Mouse (Mus musculus) CH12.LX (cell line): ENCODE measurements around the gene Naa60. TPM values are rescaled to one million over a fixed set of nuclear protein-coding genes. Genes with fewer than 3 reads are reported as not detected.

ENCODE experiments used
- DNase-seq: peaks from one replicate; pipeline ENCODE4 v3.0.0-alpha.2; 2013; ENCODE audit errors: extremely low read depth
- H3K27ac ChIP-seq: 2 replicates; pipeline ENCODE4 v1.5.1; 2012; ENCODE audit warnings: low read depth, mild to moderate bottlenecking, control low read depth, moderate library complexity; ENCODE audit not compliant: insufficient read depth
- H3K27me3 ChIP-seq: replicated peaks from 2 replicates; pipeline ENCODE3; 2012; ENCODE audit warnings: inconsistent platforms
- H3K36me3 ChIP-seq, 2 experiments: replicated peaks in 1 of 2; 2 replicates each; pipeline versions ENCODE3 to v1.6.1; 2012; ENCODE audit warnings: inconsistent platforms in 1 of 2, low read length in 1 of 2, mild to moderate bottlenecking in 1 of 2, mixed read lengths in 1 of 2, moderate library complexity in 1 of 2; ENCODE audit not compliant: control insufficient read depth in 1 of 2, insufficient read depth in 1 of 2
- H3K4me1 ChIP-seq, 2 experiments: 2 replicates each; pipeline ENCODE4 v1.6.1; 2012; ENCODE audit warnings: inconsistent platforms in 1 of 2, moderate library complexity in 1 of 2; ENCODE audit not compliant: insufficient read depth in 2 of 2, control insufficient read depth in 1 of 2
- H3K4me2 ChIP-seq: 2 replicates; pipeline ENCODE4 v1.6.1; 2012; ENCODE audit warnings: low read depth, mild to moderate bottlenecking, control low read depth; ENCODE audit not compliant: poor library complexity, insufficient read depth, severe bottlenecking
- H3K4me3 ChIP-seq, 3 experiments: fragments of 150-350 bp in 1 of 3; sonication (generic) in 1 of 3; replicated peaks in 1 of 3; 2 replicates each; pipeline versions ENCODE3 to v1.5.1; 2011 to 2012; ENCODE audit warnings: low read depth in 2 of 3, low read length in 2 of 3, mild to moderate bottlenecking in 2 of 3, moderate library complexity in 2 of 3, control low read depth in 1 of 3, improper control_type of control experiment in 1 of 3, inconsistent platforms in 1 of 3, mixed read lengths in 1 of 3; ENCODE audit not compliant: poor library complexity in 1 of 3
- H3K79me2 ChIP-seq: replicated peaks from 2 replicates; pipeline ENCODE4 v1.6.1; 2012; ENCODE audit warnings: mild to moderate bottlenecking, moderate library complexity; ENCODE audit not compliant: control insufficient read depth, poor library complexity, insufficient read depth, severe bottlenecking; ENCODE audit errors: extremely low read depth
- H3K9ac ChIP-seq: 2 replicates; pipeline ENCODE4 v1.6.1; 2012; ENCODE audit warnings: low read depth, mild to moderate bottlenecking, control low read depth, moderate library complexity; ENCODE audit not compliant: insufficient read depth
- H3K9me3 ChIP-seq: replicated peaks from 2 replicates; pipeline ENCODE3; 2012; ENCODE audit warnings: low read length, inconsistent platforms, mixed read lengths
- BHLHE40 ChIP-seq: IDR thresholded peaks from 2 replicates; pipeline ENCODE4 v1.6.1; 2011; ENCODE audit warnings: mild to moderate bottlenecking, low read depth, low read length, improper control_type of control experiment
- CHD1 ChIP-seq: IDR thresholded peaks from 2 replicates; pipeline ENCODE4 v1.6.1; 2012; ENCODE audit warnings: low read depth, low read length, improper control_type of control experiment, inconsistent platforms
- CHD2 ChIP-seq: IDR thresholded peaks from 2 replicates; pipeline ENCODE4 v1.6.1; 2011; ENCODE audit warnings: low read length, improper control_type of control experiment
- CTCF ChIP-seq, 2 experiments: IDR thresholded peaks in 1 of 2; conservative IDR thresholded peaks in 1 of 2; 2 replicates each; pipeline ENCODE4 v1.5.1; 2011 to 2012; ENCODE audit warnings: low read depth in 2 of 2, low read length in 2 of 2, improper control_type of control experiment in 1 of 2, inconsistent platforms in 1 of 2, mild to moderate bottlenecking in 1 of 2, moderate library complexity in 1 of 2
- E2F4 ChIP-seq: IDR thresholded peaks from 2 replicates; pipeline ENCODE4 v1.6.1; 2011; ENCODE audit warnings: low read depth, low read length, improper control_type of control experiment; ENCODE audit not compliant: insufficient replicate concordance
- ELF1 ChIP-seq: IDR thresholded peaks from 2 replicates; pipeline ENCODE4 v1.6.1; 2014; ENCODE audit warnings: low read depth, mild to moderate bottlenecking, inconsistent platforms, low read length, improper control_type of control experiment
- EP300 ChIP-seq: IDR thresholded peaks from 2 replicates; pipeline ENCODE4 v1.6.1; 2011; ENCODE audit warnings: low read length, improper control_type of control experiment
- ETS1 ChIP-seq: conservative IDR thresholded peaks from 2 replicates; pipeline ENCODE4 v1.6.1; 2012; ENCODE audit warnings: low read depth, mild to moderate bottlenecking, inconsistent platforms, low read length, improper control_type of control experiment, moderate library complexity
- GABPA ChIP-seq: IDR thresholded peaks from 2 replicates; pipeline ENCODE4 v1.6.1; 2012; ENCODE audit warnings: low read depth, low read length, improper control_type of control experiment, inconsistent platforms; ENCODE audit not compliant: insufficient replicate concordance
- HCFC1 ChIP-seq: IDR thresholded peaks from 2 replicates; pipeline ENCODE4 v1.6.1; 2012; ENCODE audit warnings: low read depth, mild to moderate bottlenecking, inconsistent platforms, low read length, improper control_type of control experiment
- IRF4 ChIP-seq: IDR thresholded peaks from 2 replicates; pipeline ENCODE4 v1.6.1; 2014; ENCODE audit warnings: low read depth, mild to moderate bottlenecking, inconsistent platforms, low read length, improper control_type of control experiment
- JUND ChIP-seq: conservative IDR thresholded peaks from 2 replicates; pipeline ENCODE4 v1.6.1; 2011; ENCODE audit warnings: low read depth, low read length, improper control_type of control experiment
- KAT2A ChIP-seq: IDR thresholded peaks from 2 replicates; pipeline ENCODE4 v1.6.1; 2012; ENCODE audit warnings: low read length, improper control_type of control experiment, inconsistent platforms; ENCODE audit not compliant: insufficient replicate concordance
- MAFK ChIP-seq: IDR thresholded peaks from 2 replicates; pipeline ENCODE4 v1.6.1; 2011; ENCODE audit warnings: low read length, improper control_type of control experiment; ENCODE audit not compliant: insufficient replicate concordance
- MAX ChIP-seq: IDR thresholded peaks from 2 replicates; pipeline ENCODE4 v1.6.1; 2011; ENCODE audit warnings: low read length, improper control_type of control experiment
- MEF2A ChIP-seq: IDR thresholded peaks from 2 replicates; pipeline ENCODE4 v1.6.1; 2014; ENCODE audit warnings: low read depth, mild to moderate bottlenecking, inconsistent platforms, low read length, improper control_type of control experiment, borderline replicate concordance
- MXI1 ChIP-seq: IDR thresholded peaks from 2 replicates; pipeline ENCODE4 v1.6.1; 2011; ENCODE audit warnings: mild to moderate bottlenecking, low read depth, low read length, improper control_type of control experiment
- MYC ChIP-seq: IDR thresholded peaks from 2 replicates; pipeline ENCODE4 v1.6.1; 2011; ENCODE audit warnings: low read depth, mild to moderate bottlenecking, improper control_type of control experiment, low read length
- NELFE ChIP-seq: IDR thresholded peaks from 2 replicates; pipeline ENCODE4 v1.6.1; 2011; ENCODE audit warnings: low read depth, low read length, improper control_type of control experiment
- NRF1 ChIP-seq: IDR thresholded peaks from 2 replicates; pipeline ENCODE4 v1.6.1; 2014; ENCODE audit warnings: low read depth, mild to moderate bottlenecking, inconsistent platforms, low read length, improper control_type of control experiment, moderate library complexity
- POLR2A ChIP-seq: IDR thresholded peaks from 2 replicates; pipeline ENCODE4 v1.6.1; 2011; ENCODE audit warnings: low read depth, mild to moderate bottlenecking, improper control_type of control experiment, low read length
- POLR2AphosphoS2 ChIP-seq: IDR thresholded peaks from 2 replicates; pipeline ENCODE4 v1.6.1; 2011; ENCODE audit warnings: low read depth, low read length, improper control_type of control experiment
- RAD21 ChIP-seq: IDR thresholded peaks from 2 replicates; pipeline ENCODE4 v1.6.1; 2011; ENCODE audit warnings: low read depth, mild to moderate bottlenecking, low read length, improper control_type of control experiment, moderate library complexity
- SIN3A ChIP-seq: IDR thresholded peaks from 2 replicates; pipeline ENCODE4 v1.6.1; 2012; ENCODE audit warnings: low read length, improper control_type of control experiment, inconsistent platforms
- SMC3 ChIP-seq: IDR thresholded peaks from 2 replicates; pipeline ENCODE4 v1.6.1; 2011; ENCODE audit warnings: low read depth, low read length, improper control_type of control experiment
- TBP ChIP-seq: conservative IDR thresholded peaks from 2 replicates; pipeline ENCODE4 v1.6.1; 2011; ENCODE audit warnings: low read depth, low read length, improper control_type of control experiment
- TCF12 ChIP-seq: IDR thresholded peaks from 2 replicates; pipeline ENCODE4 v1.6.1; 2014; ENCODE audit warnings: low read depth, mild to moderate bottlenecking, inconsistent platforms, low read length, improper control_type of control experiment
- UBTF ChIP-seq: IDR thresholded peaks from 2 replicates; pipeline ENCODE4 v1.6.1; 2012; ENCODE audit warnings: low read depth, mild to moderate bottlenecking, inconsistent platforms, low read length, improper control_type of control experiment, moderate library complexity
- USF1 ChIP-seq: IDR thresholded peaks from 2 replicates; pipeline ENCODE4 v1.6.1; 2014; ENCODE audit warnings: low read depth, mild to moderate bottlenecking, inconsistent platforms, low read length, improper control_type of control experiment
- USF2 ChIP-seq: conservative IDR thresholded peaks from 2 replicates; pipeline ENCODE4 v1.6.1; 2011; ENCODE audit warnings: low read depth, low read length, improper control_type of control experiment
- ZMIZ1 ChIP-seq: IDR thresholded peaks from 2 replicates; pipeline ENCODE4 v1.6.1; 2012; ENCODE audit warnings: low read depth, mild to moderate bottlenecking, inconsistent platforms, low read length, improper control_type of control experiment
- dilution Hi-C: fragments of 300-500 bp; cut with MboI; formaldehyde crosslinking; loops from 2 replicates; pipeline ENCODE4 v1.14.3; 2020; ENCODE audit warnings: low sequenced_read_pairs; ENCODE audit not compliant: extremely low pct_unique_long_range_greater_than_20kb, extremely low pct_ligation_motif_present
- in situ Hi-C: fragments of 300-500 bp; cut with MboI; formaldehyde crosslinking; loops from 3 replicates; pipeline ENCODE4 v1.14.3; 2019; ENCODE audit warnings: low sequenced_read_pairs, low pct_ligation_motif_present, low pct_unique_long_range_greater_than_20kb, mixed read lengths
- polyA plus RNA-seq: library from polyadenylated mRNA; unstranded; fragments of >175 nt; gene quantifications from 2 replicates; pipeline ENCODE4 v1.2.1, GENCODE M21; 2012; ENCODE audit warnings: low read depth; ENCODE audit not compliant: insufficient read length
- total RNA-seq, 2 experiments: library from RNA; depleted of rRNA; stranded (reverse); fragments of 300-350 nt in 1 of 2; fragments of >200 nt in 1 of 2; gene quantifications; 2 replicates each; pipeline ENCODE4 v1.2.3; 2012 to 2014

The Naa60 gene
- total and polyA plus RNA-seq, 3 experiments: 26.4 to 81.5 (median 31.9) TPM

- peaks cover 41 to 67% of the 10 kb centered on the region in 2 experiments for H3K36me3 ChIP-seq
- 0 out of 2 replicates have a peak overlapping the region, but pooled peaks have one; percentile 49 for H3K4me2 ChIP-seq
- TF ChIP-seq POLR2AphosphoS2 (no peak), UBTF (no peak), ETS1 (no peak), GABPA (no peak), MEF2A (no peak)
- dilution Hi-C loops: no loop called here
- no peak overlapping the region for H3K27ac ChIP-seq
- H3K27me3 ChIP-seq: no peaks in the 10 kb centered on the region
- H3K4me1 ChIP-seq: peaks cover 6 to 21% of the 10 kb centered on the region in 2 experiments
- peaks cover 14% of the 10 kb centered on the region for H3K79me2 ChIP-seq
- H3K4me3 ChIP-seq: no peak overlapping the region
- DNase-seq: no peak
- no peaks in the 10 kb centered on the region for H3K9me3 ChIP-seq
- in situ Hi-C loops: no loop called here
- H3K9ac ChIP-seq: no peak overlapping the region
Observed at GRCm38 (mm10) chr16:3907471-3907870, 35.3 kb downstream of the Naa60 start.

GRCm38 (mm10) chr16:3908537-3909111 is 36.4 kb downstream of the Naa60 start, which contains the start of the genes 1700037C18Rik and Cluap1:
Gene 1700037C18Rik (minus strand): TSS chr16:3908689.
Gene Cluap1 (plus strand): TSS chr16:3908801.
- H3K27ac ChIP-seq: 0 out of 2 replicates have a peak within 1 kb of the TSS, but pooled peaks have one; percentile 6
- H3K79me2 ChIP-seq: peaks cover 14% of the 10 kb centered on the region
- peaks cover 43 to 67% of the 10 kb centered on the region in 2 experiments for H3K36me3 ChIP-seq
- H3K27me3 ChIP-seq: no peaks in the 10 kb centered on the region
- peaks cover 6 to 21% of the 10 kb centered on the region in 2 experiments for H3K4me1 ChIP-seq
- peak; percentile 94 for DNase-seq
- in situ Hi-C loops: no loop called here
- no peaks in the 10 kb centered on the region for H3K9me3 ChIP-seq
- dilution Hi-C loops: no loop called here
- peak within 1 kb of the TSS; percentile 65 to 93 (median 91) for H3K4me3 ChIP-seq
- H3K4me2 ChIP-seq: peak within 1 kb of the TSS; percentile 96
- H3K9ac ChIP-seq: peak within 1 kb of the TSS; percentile 89
- peak; percentile 27; the same call in 1 of the 2 replicates for TF ChIP-seq CHD1
- peak; percentile 63; the same call in 1 of the 2 replicates for TF ChIP-seq JUND
- peak; percentile 90 for TF ChIP-seq ELF1
- TF ChIP-seq NELFE: peak; percentile 75; the same call in 1 of the 2 replicates
- TF ChIP-seq ZMIZ1: peak; percentile 73
- TF ChIP-seq E2F4: peak; percentile 95
- peak; percentile 89; the same call in 1 of the 2 replicates for TF ChIP-seq MYC
- peak; percentile 52 to 83 for TF ChIP-seq CTCF (conservative IDR thresholded peaks at IDR 0.05 in 1 of 2, IDR thresholded peaks at IDR 0.05 in 1 of 2; ENCODE audit: low read depth in 2 of 2, low read length in 2 of 2)
- TF ChIP-seq KAT2A: peak; percentile 79; the same call in 1 of the 2 replicates
- TF ChIP-seq NRF1: peak; percentile 86
- TF ChIP-seq EP300: 0 out of 2 replicates have a peak, but pooled peaks have one; percentile 2
- 0 out of 2 replicates have a peak, but pooled peaks have one; percentile 9 for TF ChIP-seq BHLHE40
- TF ChIP-seq USF2: no peak
- TF ChIP-seq SMC3: peak; percentile 72
- TF ChIP-seq SIN3A: peak; percentile 96
- TF ChIP-seq TCF12: peak; percentile 81
- peak; percentile 75 for TF ChIP-seq MAX
- no peak for TF ChIP-seq UBTF
- peak; percentile 90 for TF ChIP-seq HCFC1
- peak; percentile 72 for TF ChIP-seq IRF4
- TF ChIP-seq USF1: no peak
- TF ChIP-seq MEF2A: peak; percentile 81
- TF ChIP-seq MXI1: peak; percentile 94
- peak; percentile 76; the same call in 1 of the 2 replicates for TF ChIP-seq POLR2AphosphoS2
- TF ChIP-seq POLR2A: peak; percentile 81
- TF ChIP-seq RAD21: peak; percentile 66
- TF ChIP-seq MAFK: no peak
- TF ChIP-seq CHD2: peak; percentile 76
- peak; percentile 96 for TF ChIP-seq TBP
